Mouse (Mus musculus) heart, postnatal 14 days (tissue): ENCODE measurements around the gene 4921507P07Rik. TPM values are rescaled to one million over a fixed set of nuclear protein-coding genes. Genes with fewer than 3 reads are reported as not detected.

Source experiments
- microRNA-seq, 2 experiments: library from miRNA; unstranded; fragments of <30 nt; microRNA quantifications; one replicate each; pipeline ENCODE4 v1.2.0; 2021 to 2022
- total RNA-seq, 2 experiments: library from RNA; stranded (reverse); gene quantifications; 2 replicates each; pipeline ENCODE4 v1.2.3; 2021

The 4921507P07Rik gene
- total RNA-seq, 2 experiments from 2014 or later, result 0.33 to 0.39 TPM

Small RNAs within 50 kb of the gene (microRNA-seq; reads per million reads assigned to microRNA genes)
- gene Mir6371, result 0 reads per million in 2 experiments

Other genes with a start within 250 kb of the 4921507P07Rik start
- 10 to 100 TPM; 27.5 to 36.0 TPM for gene Osbpl3, start 140.4 kb downstream of the 4921507P07Rik start, total RNA-seq
- gene Cycs, start 30.1 kb downstream of the 4921507P07Rik start, total RNA-seq, result 100 to 1,000 TPM; 176 to 179 TPM
- gene Npvf, start 57.8 kb upstream of the 4921507P07Rik start, total RNA-seq, result not detected